Mouse (Mus musculus) urinary bladder, postnatal 14 days (tissue): ENCODE measurements around the gene Actr8.

Source experiments
- DNase-seq: peaks from one replicate; pipeline ENCODE4 v3.0.0; 2021; ENCODE audit warnings: low spot score

Actr8 gene

DNA sequence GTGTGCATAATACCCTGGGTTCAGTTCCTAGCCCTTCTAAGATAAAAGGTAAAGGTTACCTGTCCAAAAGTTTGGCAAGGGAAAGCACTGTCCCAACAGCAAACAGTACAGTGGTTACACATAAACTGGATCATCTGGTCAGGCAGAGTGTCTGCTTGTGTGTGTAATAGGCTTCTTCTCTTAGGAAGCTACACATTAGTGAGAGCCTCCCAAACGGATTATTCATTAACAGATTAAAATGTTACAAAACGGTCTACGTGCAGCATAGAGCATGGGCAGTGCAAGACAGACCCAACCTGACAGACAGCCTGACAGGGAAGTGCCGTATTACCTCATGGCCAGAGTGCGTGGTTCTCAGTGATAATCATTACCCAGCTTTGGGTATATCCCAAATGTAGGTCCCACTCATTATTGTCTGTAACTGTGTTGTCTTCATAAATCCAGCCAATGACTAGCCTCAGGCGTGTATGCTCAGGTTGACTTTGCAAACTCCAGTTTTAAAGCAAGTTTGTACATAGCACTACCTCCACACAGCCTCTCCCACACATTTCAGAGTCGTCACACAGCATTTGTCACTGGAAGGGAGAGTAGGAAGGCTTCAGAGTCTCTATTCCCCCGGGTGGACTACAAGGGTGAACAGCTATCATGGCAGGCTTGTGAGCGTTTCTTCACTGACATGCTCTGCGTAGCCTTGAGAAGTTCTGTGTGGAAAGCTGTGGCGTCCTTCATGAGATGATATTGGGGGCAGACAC is 18.0 kb downstream of the Actr8 start:
- DNase-seq, result no peak

GRCm38 (mm10) chr14:29997345-29997744 is 19.2 kb downstream of the Actr8 start:
- DNase-seq, result no peak

GRCm38 (mm10) chr14:29998747-29999474 is 20.8 kb downstream of the Actr8 start:
- no peak for DNase-seq

DNA sequence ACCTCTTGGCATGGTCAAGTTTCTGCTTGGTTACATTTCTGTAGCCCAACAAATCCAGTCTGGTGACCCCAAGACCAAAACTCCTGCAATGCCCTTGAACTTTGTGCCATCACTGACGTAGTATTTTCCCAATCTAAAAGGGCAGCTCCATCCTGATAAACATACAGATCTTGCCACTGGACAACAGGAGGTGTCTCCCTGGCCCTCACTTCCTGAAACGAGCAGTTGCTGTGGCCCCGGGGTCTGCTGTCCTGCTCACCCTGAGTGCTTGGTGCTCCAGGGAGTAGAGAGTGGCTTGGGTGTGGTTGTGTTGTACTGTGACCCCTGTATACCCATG is 21.3 kb downstream of the Actr8 start:
- DNase-seq, result no peak

DNA sequence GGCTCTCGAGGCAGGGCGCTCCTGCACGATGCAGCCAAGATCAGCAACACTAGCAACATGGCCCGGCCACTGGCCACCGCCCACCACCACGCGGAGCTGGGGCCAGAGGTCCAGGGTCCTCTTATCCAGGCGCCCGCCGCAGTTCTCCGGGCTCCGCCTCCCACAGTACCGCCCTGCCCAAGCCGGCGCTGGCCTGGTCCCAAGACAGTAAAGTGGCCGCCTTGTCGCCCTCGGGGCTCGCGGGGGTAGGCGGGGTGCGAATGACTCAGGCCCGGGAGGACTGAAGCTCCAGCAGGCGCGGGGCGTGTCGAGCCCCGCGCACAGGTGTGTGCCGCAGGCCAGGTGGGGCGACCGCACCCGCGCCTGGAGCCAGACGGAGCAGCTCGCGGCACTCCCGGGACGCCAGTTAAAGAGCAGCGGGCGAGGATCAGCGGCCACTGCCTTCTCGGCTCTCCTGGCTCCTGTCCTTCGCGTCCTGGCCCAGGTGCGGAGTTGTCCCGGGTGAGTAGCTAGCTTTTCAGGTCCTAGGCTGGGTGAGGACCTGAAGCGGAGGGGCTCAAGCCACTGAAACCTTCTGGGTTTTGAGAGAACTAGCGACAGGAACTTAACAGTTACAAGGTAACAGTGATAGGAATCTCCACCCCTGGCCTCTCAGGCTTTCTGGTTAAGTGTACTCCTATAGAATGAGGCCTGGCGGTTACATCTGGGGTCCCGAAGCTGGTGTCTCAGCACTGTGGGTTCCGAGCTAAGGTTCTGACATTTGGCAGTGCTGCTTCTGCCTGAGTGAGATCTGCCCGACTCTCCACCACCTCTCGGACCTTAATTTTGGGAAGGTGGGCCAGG is 30.8 kb downstream of the Actr8 start, which contains the start of the genes Il17rb and Chdh:
Gene Il17rb, minus strand, starts transcription at position 164 of the 843 bp plus-strand sequence.
Gene Chdh, plus strand, starts transcription at position 291 of the 843 bp plus-strand sequence.
- peak; percentile 73 for DNase-seq

DNA sequence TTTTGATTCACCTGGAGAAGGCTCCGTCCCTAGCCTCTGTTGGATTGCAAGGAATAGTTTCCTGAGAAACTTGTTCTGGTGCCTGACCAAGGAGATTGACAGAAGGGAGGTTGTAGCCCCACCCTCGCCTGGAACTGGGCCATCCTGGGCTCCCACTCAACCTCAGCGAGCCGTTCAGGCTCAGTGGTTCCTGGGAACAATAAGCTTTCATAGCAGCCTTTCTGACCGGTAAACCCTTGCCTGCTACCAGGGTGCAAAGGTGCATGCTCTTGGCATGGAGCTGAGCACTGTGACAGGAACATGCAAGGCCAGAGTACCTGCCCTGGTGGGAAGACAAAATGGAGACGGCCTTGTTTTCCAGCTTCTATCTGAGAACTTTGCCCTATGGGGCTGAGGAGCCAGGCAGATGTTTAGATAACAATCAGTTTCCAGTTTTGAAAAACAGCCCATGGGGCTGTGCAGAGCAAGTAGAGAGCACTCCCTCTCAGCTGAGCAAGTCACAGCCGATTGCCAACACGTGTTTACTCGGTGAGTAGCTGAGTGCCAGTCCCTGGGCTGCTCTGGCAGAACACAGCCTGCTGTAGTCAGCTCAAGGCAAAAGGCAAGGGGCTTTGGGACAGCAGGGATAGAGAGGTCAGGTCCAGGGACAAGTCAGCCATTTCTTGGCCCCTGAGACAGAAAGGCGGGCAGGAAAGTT is 31.9 kb downstream of the Actr8 start:
- peak; percentile 78 for DNase-seq

DNA sequence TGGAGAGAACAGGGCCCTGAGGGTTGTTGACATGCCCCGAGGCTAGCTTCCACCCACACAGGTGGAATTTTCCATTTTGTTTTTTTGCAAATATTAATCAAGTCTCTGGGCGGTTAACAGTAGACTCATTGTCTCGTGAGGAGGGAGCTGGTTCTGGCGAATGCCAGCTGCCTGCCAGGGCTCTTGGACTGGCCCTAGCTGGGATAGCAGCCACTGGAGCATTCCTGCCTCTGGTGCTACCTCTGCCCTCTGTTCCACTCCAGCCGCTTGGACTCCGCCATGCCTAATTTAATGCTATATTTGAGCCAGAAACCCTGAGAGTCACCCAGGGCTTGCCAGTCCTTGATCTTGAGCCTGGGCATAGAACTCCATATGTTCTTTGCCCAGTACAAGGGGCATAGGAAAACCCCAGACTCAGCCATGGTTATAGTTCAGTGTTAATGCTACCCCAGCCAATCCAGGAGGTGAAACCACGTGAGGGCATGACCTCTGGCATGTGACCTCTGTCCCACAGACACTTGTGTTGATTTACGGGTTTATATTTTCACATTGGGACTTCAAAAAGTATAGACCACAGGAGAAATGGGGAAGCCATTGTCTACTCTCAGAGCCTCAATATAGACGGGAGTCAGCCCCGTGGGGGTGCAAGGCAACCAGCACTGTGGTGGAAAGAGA is 33.9 kb downstream of the Actr8 start:
- DNase-seq, result no peak

DNA sequence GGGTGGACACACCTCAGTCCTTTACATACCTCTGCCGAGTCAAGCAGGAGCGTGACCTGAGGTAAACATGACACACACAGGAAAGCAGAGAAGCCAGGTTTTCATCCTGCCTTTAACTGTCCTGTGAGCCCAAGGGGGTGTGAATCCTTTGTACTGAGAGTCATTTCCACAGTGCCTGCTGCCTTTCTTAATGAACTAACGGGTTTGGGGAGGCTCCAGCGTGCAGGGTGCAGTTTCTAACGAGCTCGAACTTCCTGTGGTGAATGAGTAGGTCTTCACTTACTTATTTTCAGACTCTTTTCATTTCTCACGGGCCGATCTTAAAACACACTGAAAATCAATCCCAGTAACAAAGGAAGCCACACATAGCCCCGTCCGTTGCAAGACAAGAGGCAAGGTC is 36.4 kb downstream of the Actr8 start:
- DNase-seq, result no peak

DNA sequence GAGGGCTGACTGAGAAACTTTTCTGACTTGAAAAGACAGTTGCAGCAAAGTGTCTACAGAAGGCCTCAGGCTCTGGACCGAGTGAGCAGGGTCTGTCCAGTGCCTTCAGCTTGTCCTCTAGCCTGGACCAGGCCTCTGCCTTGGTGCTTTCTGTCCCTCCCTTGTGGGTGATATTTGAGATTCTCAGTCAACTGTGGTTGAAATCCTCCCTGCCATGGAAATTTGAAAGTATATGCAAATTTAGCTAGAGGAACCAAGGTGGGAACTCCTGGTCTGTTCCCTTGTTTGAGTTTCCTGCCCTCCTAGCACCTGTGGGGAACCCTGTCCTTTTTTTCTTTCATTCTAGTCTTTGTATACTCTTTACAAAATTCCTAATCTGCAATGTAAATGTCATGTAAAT is 36.9 kb downstream of the Actr8 start:
- no peak for DNase-seq

- DNase-seq, result no peak
These were observed 38.5 kb downstream of the Actr8 start for GRCm38 (mm10) chr14:30016666-30017065.

GRCm38 (mm10) chr14:30017794-30018462 is 39.8 kb downstream of the Actr8 start:
- no peak for DNase-seq

GRCm38 (mm10) chr14:30018463-30018801 is 40.3 kb downstream of the Actr8 start:
- no peak for DNase-seq

GRCm38 (mm10) chr14:30018846-30019245 is 40.7 kb downstream of the Actr8 start:
- DNase-seq, result no peak

- no peak for DNase-seq
These were observed 41.2 kb downstream of the Actr8 start for GRCm38 (mm10) chr14:30019375-30019774.

DNA sequence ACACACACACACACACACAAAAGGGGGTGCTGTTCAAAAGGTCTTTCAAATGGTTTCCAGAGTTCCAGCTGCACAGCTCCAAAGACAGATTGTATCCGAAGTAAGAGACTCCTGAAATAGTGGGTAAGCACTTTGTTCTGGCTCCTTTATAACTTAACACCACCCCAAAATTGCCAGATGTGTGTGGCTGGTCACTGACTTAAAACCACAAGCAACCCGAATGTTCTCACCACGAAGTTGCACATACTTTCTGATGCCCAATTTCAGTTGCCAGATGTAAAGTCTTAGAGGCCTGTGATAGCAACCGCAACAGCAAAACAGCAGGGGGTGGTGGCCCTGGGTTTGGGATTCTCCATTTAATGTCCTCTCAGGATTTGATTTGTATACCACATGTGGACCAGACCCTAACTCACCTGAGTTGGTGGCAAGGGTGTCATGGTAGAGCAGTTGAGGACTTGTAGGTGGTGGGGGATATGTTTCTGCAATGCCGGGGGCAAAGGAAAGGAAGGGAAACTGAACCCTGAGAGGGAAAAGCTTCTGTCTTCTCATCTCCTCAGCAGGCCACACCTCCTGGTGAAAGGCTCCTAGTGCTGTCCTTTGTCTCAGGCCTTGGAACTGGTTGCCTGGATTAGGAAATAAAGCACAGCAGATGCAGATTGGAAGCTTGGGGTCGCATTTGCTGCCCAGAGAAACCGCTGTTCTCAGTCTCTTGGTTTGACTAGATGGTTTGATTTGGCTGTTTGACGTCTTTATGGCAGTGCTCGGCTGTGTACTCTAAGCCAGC is 41.8 kb downstream of the Actr8 start:
- no peak for DNase-seq

DNA sequence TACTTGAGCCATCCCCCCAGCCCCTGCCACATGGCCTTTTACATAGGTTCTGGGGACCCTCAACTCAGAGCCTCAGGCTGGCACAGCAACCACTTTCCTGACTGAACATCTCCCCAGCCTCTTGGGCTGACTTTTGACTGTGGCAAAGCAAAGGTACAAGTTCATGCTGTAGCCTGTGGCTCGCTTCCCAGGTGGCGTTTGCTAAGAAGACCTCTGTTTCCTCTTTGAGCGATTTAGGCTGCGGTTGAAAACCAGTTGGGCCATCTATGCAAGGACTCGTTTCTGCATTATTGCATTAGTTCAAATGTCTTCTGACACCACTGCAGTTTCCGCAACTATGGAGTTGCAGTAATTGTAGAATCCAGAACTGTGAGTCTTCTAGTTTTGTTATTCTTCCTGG is 44.3 kb downstream of the Actr8 start:
- no peak for DNase-seq

GRCm38 (mm10) chr14:30024387-30024786 is 46.2 kb downstream of the Actr8 start:
- DNase-seq, result no peak

- DNase-seq, result no peak
These were observed 49.2 kb downstream of the Actr8 start for GRCm38 (mm10) chr14:30027378-30027777.

- no peak for DNase-seq
These were observed 55.3 kb downstream of the Actr8 start for GRCm38 (mm10) chr14:30033405-30033804.

DNA sequence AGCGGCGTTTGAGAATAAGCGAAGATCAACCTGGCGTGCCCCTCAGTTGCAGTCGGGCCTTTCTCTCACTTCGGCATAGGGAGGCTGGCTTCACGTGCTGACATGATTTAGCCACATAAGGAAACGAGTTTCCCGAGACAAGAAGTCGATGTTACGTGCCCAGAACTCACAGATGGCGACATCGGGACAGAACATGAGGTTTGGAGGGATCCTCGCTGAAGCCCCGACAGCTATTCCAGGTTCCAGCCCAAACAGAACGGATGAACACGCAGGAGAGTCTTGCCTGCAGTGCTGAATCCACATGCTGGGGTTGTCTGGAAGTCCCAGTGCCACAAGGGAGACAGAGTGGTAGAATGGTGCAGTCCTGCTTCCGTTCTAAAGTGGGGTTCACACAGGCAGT is 60.3 kb downstream of the Actr8 start:
- DNase-seq, result no peak
